Mouse (Mus musculus) CD4-positive, CD25-positive, alpha-beta regulatory T cell, adult 2 months (primary cell): ENCODE data around the gene Btbd35f4.
"Not testable (repeated sequence)": the region's sequence is repeated elsewhere in the genome, so short reads cannot be mapped to it uniquely, and the experiment has no call there.

ENCODE experiments used
- DNase-seq: peaks from one replicate; pipeline ENCODE4 v3.0.0-alpha.2; 2012; ENCODE audit warnings: low read depth, low spot score

The Btbd35f4 gene

GRCm38 (mm10) chrX:4800196-4800595 is at the start of gene Btbd35f4:
Btbd35f4 (plus strand) TSS chrX:4800496.
- DNase-seq = not testable (repeated sequence)

DNA sequence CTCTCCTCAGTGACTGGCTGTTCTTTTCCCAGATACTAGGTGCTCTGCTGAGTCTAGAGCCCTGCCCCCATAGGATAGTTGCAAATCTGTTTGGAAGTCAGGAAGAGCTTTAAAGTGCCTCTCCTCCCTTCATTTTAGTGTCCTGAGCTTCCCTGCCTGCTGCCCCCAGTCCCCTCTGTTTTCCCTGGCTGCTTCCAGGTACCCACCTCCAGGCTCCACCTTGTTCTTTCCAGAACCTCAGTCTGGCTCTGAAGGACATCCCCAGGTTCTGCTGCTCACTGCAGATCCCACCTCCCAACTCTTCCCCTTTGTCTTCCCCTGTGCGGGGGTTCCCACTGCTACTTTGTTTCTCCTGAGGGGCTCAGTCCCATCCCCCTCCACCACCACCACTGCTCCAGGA is 39.7 kb downstream of the Btbd35f4 start:
- not testable (repeated sequence) for DNase-seq
